Mouse (Mus musculus) lung, postnatal 36 days (tissue): ENCODE measurements around the gene Ptprk.
A peak's percentile ranks its signal among the peaks of the same experiment; 100 is the strongest.

Experiments used
- DNase-seq: peaks from one replicate; pipeline ENCODE4 v3.0.0; 2022; ENCODE audit warnings: mixed read lengths

Gene Ptprk

GRCm38 (mm10) chr10:28074653-28075451 is at the start of gene Ptprk:
Gene Ptprk, plus strand, starts transcription at chr10:28074820.
- DNase-seq = peak; percentile 96

- DNase-seq = no peak
Observed at GRCm38 (mm10) chr10:28027791-28028190, 46.8 kb upstream of the Ptprk start.

GRCm38 (mm10) chr10:28036456-28036855 is 38.2 kb upstream of the Ptprk start:
- no peak for DNase-seq

GRCm38 (mm10) chr10:28054764-28055163 is 19.9 kb upstream of the Ptprk start:
- DNase-seq = no peak

- no peak for DNase-seq
Observed at GRCm38 (mm10) chr10:28059222-28059621, 15.4 kb upstream of the Ptprk start.

- DNase-seq = no peak
Observed at GRCm38 (mm10) chr10:28067997-28068396, 6.6 kb upstream of the Ptprk start.

GRCm38 (mm10) chr10:28073991-28074652 is 498 bp upstream of the Ptprk start:
- DNase-seq = peak; percentile 47

GRCm38 (mm10) chr10:28075491-28076035 is 943 bp downstream of the Ptprk start:
- DNase-seq = peak; percentile 49

GRCm38 (mm10) chr10:28076036-28076855 is 1.6 kb downstream of the Ptprk start:
- peak; percentile 49 for DNase-seq

GRCm38 (mm10) chr10:28078270-28078669 is 3.6 kb downstream of the Ptprk start:
- DNase-seq = no peak

GRCm38 (mm10) chr10:28081221-28081620 is 6.6 kb downstream of the Ptprk start:
- no peak for DNase-seq

GRCm38 (mm10) chr10:28083183-28083582 is 8.6 kb downstream of the Ptprk start:
- no peak for DNase-seq

GRCm38 (mm10) chr10:28083625-28084024 is 9.0 kb downstream of the Ptprk start:
- DNase-seq = no peak

GRCm38 (mm10) chr10:28087341-28087740 is 12.7 kb downstream of the Ptprk start:
- DNase-seq = peak; percentile 48

- no peak for DNase-seq
Observed at GRCm38 (mm10) chr10:28087749-28088148, 13.1 kb downstream of the Ptprk start.

- no peak for DNase-seq
Observed at GRCm38 (mm10) chr10:28096007-28096406, 21.4 kb downstream of the Ptprk start.

- peak; percentile 39 for DNase-seq
Observed at GRCm38 (mm10) chr10:28097637-28098036, 23.0 kb downstream of the Ptprk start.

GRCm38 (mm10) chr10:28098923-28099322 is 24.3 kb downstream of the Ptprk start:
- no peak for DNase-seq

GRCm38 (mm10) chr10:28103406-28103906 is 28.8 kb downstream of the Ptprk start:
- DNase-seq = no peak

GRCm38 (mm10) chr10:28103924-28104323 is 29.3 kb downstream of the Ptprk start:
- DNase-seq = no peak

- DNase-seq = peak; percentile 21
Observed at GRCm38 (mm10) chr10:28105247-28105646, 30.6 kb downstream of the Ptprk start.

- peak; percentile 23 for DNase-seq
Observed at GRCm38 (mm10) chr10:28112826-28113589, 38.4 kb downstream of the Ptprk start.
